Mouse (Mus musculus) bone marrow macrophage, adult 2 months (primary cell): ENCODE results near the gene Nrxn2.

ENCODE experiments used
- CTCF ChIP-seq: IDR thresholded peaks from 2 replicates; pipeline ENCODE4 v1.5.1; 2012; ENCODE audit warnings: low read depth, mild to moderate bottlenecking, low read length, moderate library complexity
- POLR2A ChIP-seq: IDR thresholded peaks from 2 replicates; pipeline ENCODE4 v1.6.1; 2012; ENCODE audit warnings: mild to moderate bottlenecking, low read depth, low read length, borderline replicate concordance

GRCm38 (mm10) chr19:6419805-6420310, 1.3 kb downstream of the Nrxn2 start:
- no peak for TF ChIP-seq POLR2A
- TF ChIP-seq CTCF: no peak
